18 mouse cellular contexts compared by ENCODE assay signal in the genomic region with DNA sequence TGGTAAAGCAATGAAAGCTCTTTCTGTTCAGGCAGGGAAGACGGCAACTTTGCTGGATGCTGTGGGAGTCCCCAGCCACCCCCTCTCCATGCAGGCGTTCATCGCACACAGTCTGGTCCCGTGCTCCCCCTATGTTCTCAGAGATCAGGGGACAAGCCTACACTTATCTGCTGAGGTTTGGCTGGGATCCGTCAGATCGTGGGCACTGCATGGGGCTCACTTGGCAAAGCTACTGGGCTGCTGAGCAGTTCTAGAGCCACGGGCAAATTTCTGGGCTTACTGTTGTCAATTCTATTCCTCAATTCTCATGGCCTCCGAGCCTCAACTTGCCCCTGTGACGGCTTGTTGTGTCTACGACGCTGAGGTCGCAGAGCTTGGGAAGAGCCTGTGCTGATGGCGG. TPM values are rescaled to one million over a fixed set of nuclear protein-coding genes. Genes with fewer than 3 reads are reported as not detected.
DNase-seq lines count a peak whose midpoint lies in the region; ATAC-seq lines count a peak whose summit lies in the region.
"Had no signal": no experiment of that assay in that cellular context is flagged by ENCODE, and none has a peak within 500 bp of the region (broad histone marks: within the 10 kb centered on the region; RNA-seq: fewer than 3 reads in every experiment).

No protein-coding gene starts in this region.

- H3K36me3 ChIP-seq in limb, embryonic 15.5 days, result peaks cover 61% of the 10 kb centered on the region
- peaks cover 100% of the 10 kb centered on the region for H3K36me3 ChIP-seq in forebrain, embryonic 10.5 days (replicated peaks)
- H3K36me3 ChIP-seq: midbrain, embryonic 15.5 days had no signal

- 68% methylated on average over 13 of the region's 13 CpGs for WGBS in limb, embryonic 15.5 days
- WGBS in forebrain, embryonic 10.5 days, result 95% methylated on average over 13 of the region's 13 CpGs

- no peak overlapping the region for H3K4me3 ChIP-seq in limb, embryonic 15.5 days
- no peak overlapping the region for H3K4me3 ChIP-seq in forebrain, embryonic 10.5 days
- H3K4me3 ChIP-seq: heart, embryonic 15.5 days; hindbrain, embryonic 10.5 days; midbrain, embryonic 15.5 days had no signal

- H3K9me3 ChIP-seq in limb, embryonic 15.5 days, result no peaks in the 10 kb centered on the region
- H3K9me3 ChIP-seq in forebrain, embryonic 10.5 days, result peaks cover 10% of the 10 kb centered on the region; the same call in 1 of the 2 replicates
- H3K9me3 ChIP-seq: heart, embryonic 15.5 days; midbrain, embryonic 15.5 days had no signal

- H3K27ac ChIP-seq in limb, embryonic 15.5 days, result peak overlapping the region; percentile 92; the same call in 1 of the 2 replicates
- no peak overlapping the region for H3K27ac ChIP-seq in forebrain, embryonic 10.5 days
- H3K27ac ChIP-seq: heart, embryonic 15.5 days; hindbrain, embryonic 10.5 days had no signal

- peaks cover 51% of the 10 kb centered on the region for H3K4me1 ChIP-seq in limb, embryonic 15.5 days
- H3K4me1 ChIP-seq in forebrain, embryonic 10.5 days, result peaks cover 18% of the 10 kb centered on the region

- DNase-seq in cerebellum, adult 11-12 months, result peak; percentile 63
- no peak for DNase-seq in cerebellum, adult 8-10 months
- DNase-seq in layer of hippocampus, adult 9-11 months, result peak; percentile 53
- DNase-seq in layer of hippocampus, postnatal 10 days (ENCODE audit: low spot score in 2 of 2), result no peak
- DNase-seq in right cerebral cortex, adult 18-20 months, result peak; percentile 61
- DNase-seq in right cerebral cortex, postnatal 14 days, result no peak
- DNase-seq in forebrain, embryonic 10.5 days (ENCODE audit: extremely low spot score, low spot score), result no peak
- DNase-seq: adrenal gland, postnatal 25 days; heart, adult 11 months; kidney, postnatal 14 days; right cerebral cortex, postnatal 4 days had no signal

- no peaks in the 10 kb centered on the region for H3K27me3 ChIP-seq in limb, embryonic 15.5 days
- H3K27me3 ChIP-seq in forebrain, embryonic 10.5 days (ENCODE audit: poor library complexity, severe bottlenecking), result no peaks in the 10 kb centered on the region
- H3K27me3 ChIP-seq: CH12.LX; heart, embryonic 15.5 days; midbrain, embryonic 15.5 days had no signal

- ATAC-seq in limb, embryonic 15.5 days (ENCODE audit: insufficient number of reproducible peaks, low FRiP score, low TSS enrichment, low read depth), result no peak
- ATAC-seq: forebrain, embryonic 14.5 days; intestine, embryonic 16.5 days; midbrain, embryonic 15.5 days had no signal

- no peak overlapping the region for H3K9ac ChIP-seq in limb, embryonic 15.5 days
- H3K9ac ChIP-seq: heart, embryonic 15.5 days; midbrain, embryonic 15.5 days had no signal

- H3K4me2 ChIP-seq in limb, embryonic 15.5 days, result no peak overlapping the region
- H3K4me2 ChIP-seq: heart, embryonic 15.5 days; midbrain, embryonic 15.5 days had no signal

RNA-seq across cellular contexts. Expression of a gene that starts 49.9 kb away (rescaled TPM):
- 10 to 100 TPM; 10.8 to 11.3 TPM for total RNA-seq in layer of hippocampus, postnatal 10 days (2021)
- 56.1 and 57.6 TPM in 2 replicates for polyA plus RNA-seq in limb, embryonic 15.5 days (2015; fragmentation: Nextera tagmentation; extraction: Ambion mirVana)
- polyA plus RNA-seq in forebrain, embryonic 10.5 days (2016; fragmentation: Nextera tagmentation; extraction: Ambion mirVana), result 25.9 TPM in 2 replicates

Comparison
In these comparisons a context has a peak if more than half of its experiments do, and no peak if none do; other contexts are left out.
1. DNase-seq: peak in cerebellum, adult 11-12 months (single experiment), layer of hippocampus, adult 9-11 months (single experiment) and right cerebral cortex, adult 18-20 months (single experiment); none in cerebellum, adult 8-10 months (single experiment), layer of hippocampus, postnatal 10 days (0 of 2), right cerebral cortex, postnatal 14 days (single experiment) and forebrain, embryonic 10.5 days (single experiment).